Mouse (Mus musculus) urinary bladder, postnatal 4 days (tissue): ENCODE results near the gene Bpi.

Experiments
- DNase-seq, 2 experiments: peaks; one replicate each; pipeline ENCODE4 v3.0.0; 2021 to 2022; ENCODE audit warnings: low spot score in 2 of 2

Gene Bpi

DNA sequence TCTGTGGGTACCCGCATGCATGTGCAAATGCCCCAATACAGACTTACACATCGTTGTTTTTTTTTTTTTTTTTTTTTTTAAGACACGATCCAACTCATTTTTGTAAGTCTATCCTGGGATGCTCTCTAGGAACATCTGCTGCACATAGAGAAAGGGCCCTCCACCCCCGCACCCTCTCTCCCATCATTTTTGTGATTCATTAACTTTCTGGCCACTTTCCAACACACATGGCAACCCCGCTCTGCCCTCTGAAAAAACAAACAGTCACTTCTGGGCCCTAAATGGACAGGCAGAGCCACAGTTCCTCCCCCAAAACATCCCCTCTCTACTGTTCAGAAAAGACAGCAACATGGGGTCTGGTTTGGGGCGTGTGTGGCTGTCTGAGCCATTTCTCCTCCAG lies 27.8 kb downstream of the Bpi start:
- DNase-seq, result no peak

DNA sequence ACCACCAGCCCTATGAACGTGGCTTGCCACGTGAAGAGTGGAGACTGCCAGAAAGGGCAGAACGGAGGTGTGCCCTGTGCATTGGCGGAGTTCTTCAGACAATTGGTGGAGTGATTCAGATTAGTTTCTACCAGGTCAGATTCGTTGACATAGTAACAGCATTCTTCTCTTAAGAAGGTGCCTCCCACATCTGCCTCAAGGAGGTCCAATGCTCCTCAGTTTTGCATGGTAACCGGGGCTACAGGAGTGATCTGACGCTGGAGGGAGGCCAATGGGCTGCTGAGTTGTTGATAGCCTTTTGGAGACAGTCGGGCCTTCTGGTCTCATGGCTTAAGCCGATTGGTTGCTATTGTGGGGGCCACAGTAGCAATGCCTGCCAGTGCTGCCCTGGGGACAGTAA lies 37.8 kb downstream of the Bpi start:
- DNase-seq, result no peak

DNA sequence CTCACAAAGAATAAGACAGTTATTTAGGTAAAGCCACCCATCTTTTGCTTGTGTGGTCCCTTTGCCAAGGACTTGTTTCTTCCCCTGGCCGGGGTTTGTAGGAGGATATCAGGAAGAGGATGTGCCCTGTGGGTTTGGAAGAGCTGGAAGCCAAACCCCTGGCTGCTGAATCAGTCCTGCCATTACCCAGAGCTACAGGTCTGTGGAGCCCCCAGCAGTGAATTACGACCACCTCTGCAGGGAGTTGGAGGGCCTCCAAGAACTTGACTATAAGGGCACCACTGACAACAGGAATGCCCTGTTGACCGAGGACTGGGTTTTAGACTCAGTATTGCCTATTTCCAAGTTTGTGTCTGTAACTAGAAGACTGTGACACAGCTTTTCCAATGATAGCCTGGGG lies 41.3 kb downstream of the Bpi start:
- DNase-seq, result no peak

DNA sequence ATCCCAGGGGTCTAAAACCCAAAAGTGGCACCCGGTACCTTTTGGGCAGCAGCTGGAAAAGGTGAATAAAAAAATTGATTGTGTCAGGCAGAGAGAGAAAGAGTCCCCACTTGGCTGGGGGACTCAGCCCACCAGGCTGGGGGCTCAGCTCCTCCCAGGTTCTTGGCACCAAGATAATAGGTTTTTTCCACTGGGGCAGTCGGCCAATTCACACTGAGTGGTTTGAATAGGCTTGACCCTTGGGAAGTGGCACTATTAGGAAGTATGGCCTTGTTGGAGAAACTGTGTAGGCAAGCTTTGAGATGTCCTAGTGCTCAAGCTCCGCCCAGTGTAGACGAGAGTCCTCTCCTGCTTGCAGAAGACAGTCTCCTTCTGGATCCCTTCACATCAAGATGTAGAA lies 41.8 kb downstream of the Bpi start:
- DNase-seq, result no peak

- no peak for DNase-seq
Measured at GRCm38 (mm10) chr2:158302807-158303206, 44.9 kb downstream of the Bpi start.

DNA sequence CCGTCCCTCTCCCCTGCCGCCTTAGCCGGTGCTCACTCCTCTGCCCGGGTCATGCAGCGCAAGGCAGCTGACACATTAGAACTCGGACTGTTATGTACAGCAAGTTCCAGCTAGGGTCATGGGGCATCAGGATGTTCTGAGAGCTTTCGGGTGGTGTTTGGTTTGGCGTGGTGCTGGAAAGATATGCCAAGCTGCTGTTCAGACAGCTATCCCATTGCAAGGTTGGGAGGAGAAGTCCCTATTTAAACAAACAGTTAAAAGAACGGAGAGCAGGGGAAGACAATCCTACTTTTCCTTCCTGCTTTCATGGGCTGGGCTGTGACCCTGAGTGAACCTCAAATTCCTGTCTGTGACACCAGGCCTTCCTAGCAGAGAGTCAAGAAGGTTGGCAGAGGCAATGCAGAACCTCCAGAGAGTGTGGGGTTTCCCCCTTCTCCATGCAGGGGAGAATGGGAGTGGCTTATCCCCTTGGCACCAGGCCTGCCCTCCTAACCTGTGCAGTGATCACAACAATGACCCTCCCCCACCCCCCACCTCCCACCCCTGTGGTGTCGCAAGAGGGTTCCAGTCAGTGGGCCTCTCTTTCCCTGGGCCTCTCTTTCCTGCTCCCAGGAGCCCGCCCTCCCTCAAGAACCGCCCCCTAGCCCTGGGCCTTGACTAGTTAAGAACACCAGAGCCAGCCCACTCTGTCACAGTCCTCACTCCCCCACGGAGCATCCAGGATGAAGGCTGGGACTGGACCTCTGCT lies 48.2 kb downstream of the Bpi start, which contains the start of gene Lbp:
Gene Lbp (plus strand): TSS at position 546 of the 748 bp plus-strand sequence.
- DNase-seq, result peak in 1 of 2 experiments; percentile 41

GRCm38 (mm10) chr2:158306696-158307049 lies 48.8 kb downstream of the Bpi start:
- no peak for DNase-seq

DNA sequence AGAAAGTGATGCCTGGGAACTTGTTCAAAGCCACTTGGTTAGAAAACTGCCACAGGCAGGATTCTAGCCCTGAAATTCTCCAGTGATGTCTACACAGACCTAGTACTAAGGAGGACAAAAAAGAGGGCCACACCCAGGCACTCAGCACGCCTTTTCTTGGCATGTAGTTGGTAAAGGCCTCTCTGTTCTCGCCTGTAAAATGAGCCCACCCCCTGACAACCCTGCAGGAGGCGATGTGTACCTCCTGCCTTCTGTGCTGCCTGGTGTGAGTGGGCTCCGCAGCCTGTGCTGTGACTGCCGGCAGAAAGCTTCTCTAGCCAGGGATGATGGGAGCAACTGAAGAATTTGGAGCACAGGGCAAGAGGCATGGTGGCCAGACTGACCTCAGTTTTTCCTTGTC lies 50.4 kb downstream of the Bpi start:
- DNase-seq, result no peak

DNA sequence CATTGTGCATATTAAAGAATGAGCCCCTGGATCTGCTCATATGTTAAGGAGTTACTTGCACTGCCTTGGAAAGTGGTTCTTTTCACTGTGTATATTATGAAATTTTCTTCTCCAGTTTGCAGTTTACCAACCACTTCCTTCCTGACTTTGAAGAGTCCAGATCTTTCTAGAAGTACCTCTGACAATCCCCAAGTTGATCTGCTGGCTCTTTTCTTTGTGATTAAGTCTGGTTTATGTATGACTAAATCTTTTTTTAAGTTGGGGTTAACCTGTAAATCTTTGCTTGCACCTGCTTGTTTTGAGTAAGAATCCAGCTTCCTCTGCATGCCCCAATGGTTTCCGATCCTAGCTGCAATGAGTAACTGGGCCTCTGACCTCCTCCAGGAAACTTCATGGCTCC lies 55.2 kb downstream of the Bpi start:
- DNase-seq, result no peak

GRCm38 (mm10) chr2:158316371-158316770 lies 58.5 kb downstream of the Bpi start:
- DNase-seq, result no peak

GRCm38 (mm10) chr2:158317026-158317425 lies 59.1 kb downstream of the Bpi start:
- peak; percentile 37 to 71 for DNase-seq

DNA sequence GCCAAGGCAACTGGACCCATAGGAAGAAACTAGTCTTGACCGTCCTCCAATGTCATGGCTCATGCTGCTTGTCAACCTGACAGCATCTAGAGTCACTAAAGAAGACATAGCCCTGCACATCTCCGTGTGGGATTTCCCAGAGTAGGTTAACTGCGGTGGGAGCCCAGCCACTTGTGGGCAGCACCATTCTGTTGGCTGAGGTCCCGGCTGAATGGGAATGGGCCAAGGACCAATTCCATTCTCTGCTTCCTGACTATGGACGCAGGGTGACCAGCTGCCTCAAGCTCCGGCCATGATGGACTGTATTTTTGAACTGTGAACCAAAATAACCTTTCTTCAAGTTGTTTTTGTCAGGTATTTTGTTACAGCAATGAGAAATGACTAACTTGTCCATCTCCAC lies 63.7 kb downstream of the Bpi start:
- DNase-seq, result no peak

- DNase-seq, result no peak
Measured at GRCm38 (mm10) chr2:158322845-158323244, 65.0 kb downstream of the Bpi start.

DNA sequence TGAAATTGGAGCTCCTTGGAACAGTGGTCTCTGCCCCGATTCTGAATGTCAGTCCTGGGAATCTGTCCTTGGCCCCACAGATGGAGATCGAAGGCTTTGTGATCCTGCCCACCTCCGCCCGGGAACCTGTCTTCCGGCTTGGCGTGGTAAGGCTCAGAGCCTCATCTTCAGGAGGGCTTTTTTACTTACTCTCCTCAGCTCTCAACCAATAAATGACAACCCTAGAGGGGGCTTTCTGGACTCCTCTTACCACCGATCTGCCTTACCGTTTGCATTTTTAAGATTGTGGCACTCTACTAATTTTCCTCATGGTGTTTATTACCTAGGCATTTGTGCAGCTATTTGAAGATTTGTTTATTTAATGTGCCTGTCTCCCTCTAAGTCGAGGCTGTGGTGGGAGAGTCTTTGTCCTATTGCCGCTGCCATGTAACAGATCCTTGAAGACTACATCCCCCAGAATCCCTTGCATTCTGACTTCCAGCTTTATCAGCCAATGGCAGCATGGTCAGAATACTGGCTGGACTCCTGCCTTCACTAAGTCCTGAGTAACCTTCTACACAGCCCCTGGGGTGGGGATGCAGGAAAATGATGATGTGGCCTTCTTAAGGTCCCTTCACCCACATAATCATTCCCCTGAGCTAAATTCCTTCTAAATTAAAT lies 66.8 kb downstream of the Bpi start:
- no peak for DNase-seq

- no peak for DNase-seq
Measured at GRCm38 (mm10) chr2:158325609-158326008, 67.7 kb downstream of the Bpi start.
